Mouse (Mus musculus): Measurements from ENCODE around the gene Rnf216. TPM values are rescaled to one million over a fixed set of nuclear protein-coding genes. Genes with fewer than 3 reads are reported as not detected.
A peak's percentile ranks its signal among the peaks of the same experiment; 100 is the strongest.

Gene Rnf216
- polyA plus RNA-seq, 1 experiment = not detected

DNA sequence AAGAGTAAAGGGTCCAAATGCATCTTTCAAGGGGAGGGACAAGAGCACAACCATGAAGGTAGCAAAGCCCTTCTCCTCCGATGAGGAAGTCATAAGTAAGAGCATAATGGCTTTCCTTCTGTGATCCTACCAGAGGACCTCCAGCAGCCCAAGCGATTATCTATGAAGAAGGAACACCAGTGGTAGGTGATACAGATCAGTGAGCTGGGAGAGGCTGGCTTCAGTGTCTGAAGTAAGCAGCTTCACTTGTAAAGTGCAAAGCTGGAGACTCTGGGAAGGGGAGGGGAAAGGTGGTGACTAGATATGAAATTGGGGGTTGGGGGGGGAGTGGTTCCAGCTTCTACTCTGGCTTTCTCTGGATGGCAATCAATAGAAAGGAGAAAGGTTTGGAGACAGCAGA lies 43.7 kb downstream of the Rnf216 start:
- WGBS = 96% methylated on average over 2 of the region's 2 CpGs
- H3K4me3 ChIP-seq (ENCODE audit: insufficient read depth, low read depth, low read length) = no peak overlapping the region
- no peak overlapping the region for H3K27ac ChIP-seq (ENCODE audit: insufficient read depth, low read depth, low read length)
- TF ChIP-seq POLR2A (IDR thresholded peaks at IDR 0.05; ENCODE audit: insufficient read depth, low read depth, low read length) (no peak), CTCF (IDR thresholded peaks at IDR 0.05; ENCODE audit: insufficient read depth, low read depth, low read length) (no peak)
- no peaks in the 10 kb centered on the region for H3K4me1 ChIP-seq (ENCODE audit: control insufficient read depth, insufficient read depth, low read length)

DNA sequence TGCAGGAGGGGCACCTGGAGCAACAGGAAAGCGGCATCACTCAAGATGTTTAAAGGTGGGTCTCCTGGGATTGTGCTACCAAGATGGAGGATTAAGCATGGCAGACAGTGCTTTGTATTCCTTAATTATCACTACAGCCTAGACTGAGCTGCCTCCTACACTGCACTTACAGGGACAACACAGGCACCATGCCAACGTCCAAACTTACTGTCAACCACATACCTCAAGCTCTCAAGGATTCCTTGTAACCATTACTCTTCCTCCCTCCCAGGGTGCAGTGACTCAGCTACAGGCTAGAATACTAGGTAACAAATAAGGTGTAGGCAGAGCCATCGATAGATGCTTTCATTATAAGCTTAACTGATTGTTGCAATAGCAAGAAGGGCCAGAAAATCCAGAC lies 44.4 kb downstream of the Rnf216 start:
- Histone ChIP-seq H3K4me3 (ENCODE audit: insufficient read depth, low read depth, low read length) (no peak overlapping the region), H3K4me1 (ENCODE audit: control insufficient read depth, insufficient read depth, low read length) (no peaks in the 10 kb centered on the region), H3K27ac (ENCODE audit: insufficient read depth, low read depth, low read length) (no peak overlapping the region)
- 71% methylated on average over 3 of the region's 3 CpGs for WGBS
- TF ChIP-seq CTCF (IDR thresholded peaks at IDR 0.05; ENCODE audit: insufficient read depth, low read depth, low read length) = no peak
- no peak for TF ChIP-seq POLR2A (IDR thresholded peaks at IDR 0.05; ENCODE audit: insufficient read depth, low read depth, low read length)

GRCm38 (mm10) chr5:143066551-143066958 lies 46.2 kb downstream of the Rnf216 start:
- 0% methylated on average over 1 of the region's 1 CpGs for WGBS
- peak overlapping the region; percentile 57 for H3K27ac ChIP-seq (ENCODE audit: insufficient read depth, low read depth, low read length)

GRCm38 (mm10) chr5:143066096-143066495 lies 46.7 kb downstream of the Rnf216 start:
- Histone ChIP-seq H3K4me1 (ENCODE audit: control insufficient read depth, insufficient read depth, low read length) (no peaks in the 10 kb centered on the region), H3K27ac (ENCODE audit: insufficient read depth, low read depth, low read length) (peak overlapping the region; percentile 57), H3K4me3 (ENCODE audit: insufficient read depth, low read depth, low read length) (no peak overlapping the region)
- WGBS = 89% methylated on average over 1 of the region's 1 CpGs
- TF ChIP-seq CTCF (IDR thresholded peaks at IDR 0.05; ENCODE audit: insufficient read depth, low read depth, low read length) = no peak

More at GRCm38 (mm10) chr5:143066551-143066958, 46.2 kb downstream of the Rnf216 start:
- TF ChIP-seq CTCF (IDR thresholded peaks at IDR 0.05; ENCODE audit: insufficient read depth, low read depth, low read length) = no peak
- no peak for TF ChIP-seq POLR2A (IDR thresholded peaks at IDR 0.05; ENCODE audit: insufficient read depth, low read depth, low read length)
- H3K4me3 ChIP-seq (ENCODE audit: insufficient read depth, low read depth, low read length) = no peak overlapping the region
- H3K4me1 ChIP-seq (ENCODE audit: control insufficient read depth, insufficient read depth, low read length) = no peaks in the 10 kb centered on the region

GRCm38 (mm10) chr5:143065230-143065629 lies 47.6 kb downstream of the Rnf216 start:
- TF ChIP-seq POLR2A (IDR thresholded peaks at IDR 0.05; ENCODE audit: insufficient read depth, low read depth, low read length) = no peak
- TF ChIP-seq CTCF (IDR thresholded peaks at IDR 0.05; ENCODE audit: insufficient read depth, low read depth, low read length) = no peak
- WGBS = 38% methylated on average over 2 of the region's 2 CpGs
- no peaks in the 10 kb centered on the region for H3K4me1 ChIP-seq (ENCODE audit: control insufficient read depth, insufficient read depth, low read length)
- no peak overlapping the region; the same call in 1 of the 2 replicates for H3K27ac ChIP-seq (ENCODE audit: insufficient read depth, low read depth, low read length)
- no peak overlapping the region for H3K4me3 ChIP-seq (ENCODE audit: insufficient read depth, low read depth, low read length)

DNA sequence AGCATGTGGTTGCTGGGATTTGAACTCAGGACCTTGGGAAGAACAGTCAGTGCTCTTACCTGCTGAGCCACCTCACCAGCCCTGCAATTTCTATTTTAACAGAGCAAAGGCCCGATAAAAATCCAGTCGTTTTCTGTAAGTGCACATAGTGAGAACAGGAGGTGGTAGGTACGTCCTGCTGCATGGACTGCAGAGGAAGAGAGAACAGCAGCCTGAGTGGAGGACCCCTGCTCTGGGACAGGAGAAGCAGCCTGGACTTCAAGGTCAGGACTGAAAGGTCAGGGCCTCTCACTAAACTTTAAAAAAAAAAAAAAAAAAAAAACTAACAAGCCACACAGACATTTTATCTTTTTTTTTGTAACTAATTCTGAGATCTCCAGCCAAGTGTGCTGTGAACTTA lies 50.5 kb downstream of the Rnf216 start:
- H3K4me1 ChIP-seq (ENCODE audit: control insufficient read depth, insufficient read depth, low read length) = 0 out of 2 replicates have a peak, but pooled peaks cover 2% of the 10 kb centered on the region
- H3K27ac ChIP-seq (ENCODE audit: insufficient read depth, low read depth, low read length) = no peak overlapping the region
- 89% methylated on average over 3 of the region's 3 CpGs for WGBS
- H3K4me3 ChIP-seq (ENCODE audit: insufficient read depth, low read depth, low read length) = no peak overlapping the region
- TF ChIP-seq CTCF (IDR thresholded peaks at IDR 0.05; ENCODE audit: insufficient read depth, low read depth, low read length) (no peak), POLR2A (IDR thresholded peaks at IDR 0.05; ENCODE audit: insufficient read depth, low read depth, low read length) (no peak)

DNA sequence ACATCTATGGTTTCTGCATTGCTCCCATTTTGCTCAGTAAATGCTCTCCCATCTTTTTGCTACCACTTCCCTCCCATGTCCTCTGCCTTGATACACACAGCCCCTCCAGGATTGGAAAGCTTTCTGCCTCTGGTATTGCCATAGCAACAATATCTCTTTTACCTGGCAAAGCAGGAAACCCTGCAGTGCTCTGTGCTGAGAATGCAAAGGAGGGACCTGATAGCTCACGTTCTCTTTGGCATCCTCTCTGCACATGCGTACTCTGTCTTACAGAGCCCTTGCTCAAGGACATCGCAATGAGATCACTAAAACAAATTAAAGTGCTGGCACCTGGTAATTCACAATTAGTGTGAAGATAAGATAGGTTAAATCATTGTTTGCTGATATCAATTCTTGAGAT lies 51.3 kb downstream of the Rnf216 start:
- 0 out of 2 replicates have a peak, but pooled peaks cover 2% of the 10 kb centered on the region for H3K4me1 ChIP-seq (ENCODE audit: control insufficient read depth, insufficient read depth, low read length)
- H3K27ac ChIP-seq (ENCODE audit: insufficient read depth, low read depth, low read length) = peak overlapping the region; percentile 72
- no peak overlapping the region for H3K4me3 ChIP-seq (ENCODE audit: insufficient read depth, low read depth, low read length)
- WGBS = 43% methylated on average over 3 of the region's 3 CpGs
- TF ChIP-seq POLR2A (IDR thresholded peaks at IDR 0.05; ENCODE audit: insufficient read depth, low read depth, low read length) (no peak), CTCF (IDR thresholded peaks at IDR 0.05; ENCODE audit: insufficient read depth, low read depth, low read length) (no peak)

DNA sequence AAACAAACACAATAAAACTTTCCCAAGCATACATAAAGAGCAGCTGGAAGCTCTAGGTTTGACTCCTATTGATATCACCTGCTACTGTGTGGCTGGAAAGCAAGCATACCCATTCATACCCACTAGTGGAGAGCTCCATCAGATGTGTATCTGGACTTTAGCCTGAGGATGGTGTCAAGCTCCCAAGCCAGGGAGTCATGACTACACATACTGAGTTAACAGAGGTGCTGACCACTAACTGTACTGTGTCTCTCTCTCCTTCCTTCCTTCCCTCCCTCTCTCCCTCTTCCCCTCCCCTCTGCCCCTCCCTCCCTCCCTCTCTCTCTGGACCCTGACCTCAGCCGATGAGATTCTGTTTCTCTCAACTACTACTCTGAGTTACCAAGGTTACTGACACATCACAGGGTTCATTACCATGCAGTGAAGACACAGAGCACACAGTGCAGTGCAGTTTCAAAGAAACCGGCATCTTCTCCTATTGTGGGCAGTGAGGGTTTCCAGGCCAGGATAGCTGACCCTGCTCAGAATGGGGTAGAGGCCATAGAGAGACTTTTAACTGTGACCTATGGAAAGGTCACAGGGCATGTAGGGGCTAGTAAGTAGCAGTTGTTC lies 51.9 kb downstream of the Rnf216 start:
- TF ChIP-seq POLR2A (IDR thresholded peaks at IDR 0.05; ENCODE audit: insufficient read depth, low read depth, low read length) (no peak), CTCF (IDR thresholded peaks at IDR 0.05; ENCODE audit: insufficient read depth, low read depth, low read length) (no peak)
- Histone ChIP-seq H3K27ac (ENCODE audit: insufficient read depth, low read depth, low read length) (peak overlapping the region; percentile 72), H3K4me3 (ENCODE audit: insufficient read depth, low read depth, low read length) (no peak overlapping the region), H3K4me1 (ENCODE audit: control insufficient read depth, insufficient read depth, low read length) (0 out of 2 replicates have a peak, but pooled peaks cover 2% of the 10 kb centered on the region)
- 33% methylated on average over 2 of the region's 2 CpGs for WGBS

DNA sequence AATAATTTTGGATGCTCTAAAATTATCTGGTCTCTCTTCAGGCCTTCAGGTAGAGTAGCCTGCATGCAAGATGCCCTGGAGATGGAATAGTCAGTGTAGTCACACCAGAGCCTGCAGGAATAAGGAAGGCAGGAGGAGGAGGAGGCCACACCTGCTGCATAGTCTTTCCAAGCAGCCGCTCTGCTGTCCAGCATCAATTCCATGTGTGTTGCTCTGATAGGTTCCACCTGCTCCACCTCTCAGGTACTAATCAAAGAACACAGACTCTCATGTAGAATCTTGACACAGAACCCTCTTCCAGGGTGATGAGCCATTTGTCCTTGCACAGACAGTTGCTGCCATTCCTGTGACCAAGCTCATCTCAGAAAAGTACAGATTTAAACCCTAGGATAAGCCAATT lies 52.8 kb downstream of the Rnf216 start:
- 0 out of 2 replicates have a peak, but pooled peaks cover 2% of the 10 kb centered on the region for H3K4me1 ChIP-seq (ENCODE audit: control insufficient read depth, insufficient read depth, low read length)
- TF ChIP-seq CTCF (IDR thresholded peaks at IDR 0.05; ENCODE audit: insufficient read depth, low read depth, low read length) = no peak
- TF ChIP-seq POLR2A (IDR thresholded peaks at IDR 0.05; ENCODE audit: insufficient read depth, low read depth, low read length) = no peak
- H3K4me3 ChIP-seq (ENCODE audit: insufficient read depth, low read depth, low read length) = no peak overlapping the region
- H3K27ac ChIP-seq (ENCODE audit: insufficient read depth, low read depth, low read length) = 0 out of 2 replicates have a peak overlapping the region, but pooled peaks have one; percentile 43
- WGBS = 93% methylated on average over 1 of the region's 1 CpGs

Measured in olfactory bulb, adult 2 months (tissue).